In the genomic region with DNA sequence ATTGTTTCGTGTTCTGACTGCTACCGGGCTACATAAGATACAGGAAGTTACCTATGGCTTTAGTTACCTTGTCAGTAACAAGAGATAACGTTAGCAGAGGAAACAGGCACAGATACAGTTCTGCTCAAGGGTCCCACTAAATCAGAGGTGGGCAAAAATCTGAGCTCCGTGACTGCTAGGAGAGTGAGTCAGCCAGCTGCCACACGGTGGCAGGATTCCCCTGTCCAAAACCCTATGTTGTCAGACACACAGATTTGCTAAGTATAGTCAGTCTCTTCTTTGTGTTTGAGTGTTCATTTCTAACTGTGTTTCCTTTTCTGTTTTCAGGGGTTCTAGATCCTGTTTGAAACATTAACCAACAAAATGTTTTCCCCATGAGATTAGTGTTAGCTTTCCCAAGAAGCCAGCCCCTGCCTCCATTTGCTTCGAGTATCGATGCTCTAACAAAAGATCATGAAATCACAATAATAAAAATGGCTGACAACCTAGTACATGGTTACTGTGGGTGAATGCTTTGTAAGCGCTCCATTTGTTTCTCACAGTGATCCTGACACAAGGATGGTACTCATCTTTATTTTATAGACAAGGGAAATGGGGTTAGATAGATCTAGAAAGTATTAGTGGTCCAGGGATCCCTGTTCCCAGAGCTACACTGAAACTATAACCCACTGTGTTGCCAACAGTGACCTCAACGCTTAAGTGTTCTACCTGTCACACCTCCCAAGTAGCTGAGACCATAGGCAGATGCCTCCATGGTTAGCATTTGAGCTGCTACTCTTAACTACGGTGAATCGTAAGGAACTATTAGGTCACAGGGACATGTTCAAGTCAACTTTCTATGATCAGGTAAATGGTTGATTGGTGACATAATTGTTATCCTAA, we compare ENCODE assay signal across 9 mouse cellular contexts. TPM values are rescaled to one million over a fixed set of nuclear protein-coding genes. Genes with fewer than 3 reads are reported as not detected.
DNase-seq lines count a peak whose midpoint lies in the region; ATAC-seq lines count a peak whose summit lies in the region.
"Had no signal": no experiment of that assay in that cellular context is flagged by ENCODE, and none has a peak within 500 bp of the region (broad histone marks: within the 10 kb centered on the region; RNA-seq: fewer than 3 reads in every experiment).

No protein-coding gene starts in this region.

- no peaks in the 10 kb centered on the region for H3K4me1 ChIP-seq in lung, embryonic 16.5 days (replicated peaks; ENCODE audit: control insufficient read depth, insufficient read depth, low read length)

- H3K4me2 ChIP-seq in lung, embryonic 16.5 days (ENCODE audit: low read depth, low read length): no peak overlapping the region

- H3K4me3 ChIP-seq in lung, embryonic 16.5 days (ENCODE audit: low read length): no peak overlapping the region
- H3K4me3 ChIP-seq: erythroblast, embryonic 14.5 days had no signal

- H3K9ac ChIP-seq in lung, embryonic 16.5 days (ENCODE audit: low read length): no peak overlapping the region

- WGBS in lung, embryonic 16.5 days: 53% methylated on average over 11 of the region's 11 CpGs

- peaks cover 3% of the 10 kb centered on the region; the same call in 1 of the 2 replicates for H3K36me3 ChIP-seq in lung, embryonic 16.5 days (ENCODE audit: control insufficient read depth, insufficient read depth, low read length)

- peak; percentile 33 for DNase-seq in thymus, postnatal 0 days (ENCODE audit: low spot score)
- no peak for DNase-seq in thymus, postnatal 36 days
- DNase-seq in embryo, embryonic 10 days (ENCODE audit: low spot score): peak; percentile 76
- DNase-seq in kidney, postnatal 10 days: peak; percentile 80
- peak; percentile 68 for DNase-seq in retina, postnatal 1 day
- no peak for DNase-seq in thymus, adult 18-20 months

- peak; percentile 69 for ATAC-seq in granulocyte monocyte progenitor cell, adult 5-6 weeks (replicated peaks; ENCODE audit: poor library complexity, severe bottlenecking)
- peak; percentile 65; the same call in 1 of the 2 replicates for ATAC-seq in lung, embryonic 16.5 days (ENCODE audit: low read depth)

- H3K27me3 ChIP-seq in lung, embryonic 16.5 days (ENCODE audit: control insufficient read depth, insufficient read depth, low read depth, low read length): no peaks in the 10 kb centered on the region

- no peaks in the 10 kb centered on the region for H3K9me3 ChIP-seq in lung, embryonic 16.5 days (ENCODE audit: control insufficient read depth, low read length)

- no peak overlapping the region for H3K27ac ChIP-seq in lung, embryonic 16.5 days (ENCODE audit: low read length)

RNA-seq across cellular contexts. Expression of a gene that starts 15.3 kb away (rescaled TPM):
- polyA plus RNA-seq in thymus, postnatal 0 days (2015; fragmentation: Nextera tagmentation; extraction: Ambion mirVana): 35.7 and 35.9 TPM in 2 replicates
- total RNA-seq in granulocyte monocyte progenitor cell, adult 5-6 weeks (2014; fragmentation: Nextera tagmentation): 23.2 and 43.9 TPM in 2 replicates
- 22.8 and 33.6 TPM in 2 replicates for total RNA-seq in granulocyte monocyte progenitor cell, adult 5-6 weeks (2017)
- 29.6 and 31.6 TPM in 2 replicates for polyA plus RNA-seq in lung, embryonic 16.5 days (2015; fragmentation: Nextera tagmentation; extraction: Ambion mirVana)

RNA-seq across cellular contexts. Expression of a gene that starts 15.3 kb away (rescaled TPM):
- polyA plus RNA-seq in thymus, postnatal 0 days (2015; fragmentation: Nextera tagmentation; extraction: Ambion mirVana): 163 and 165 TPM in 2 replicates
- total RNA-seq in granulocyte monocyte progenitor cell, adult 5-6 weeks (2014; fragmentation: Nextera tagmentation): 48.3 and 51.3 TPM in 2 replicates
- 39.3 and 41.8 TPM in 2 replicates for total RNA-seq in granulocyte monocyte progenitor cell, adult 5-6 weeks (2017)
- 77.0 and 99.6 TPM in 2 replicates for polyA plus RNA-seq in lung, embryonic 16.5 days (2015; fragmentation: Nextera tagmentation; extraction: Ambion mirVana)

RNA-seq across cellular contexts. Expression of a gene that starts 30.8 kb away (rescaled TPM):
- polyA plus RNA-seq in thymus, postnatal 0 days (2015; fragmentation: Nextera tagmentation; extraction: Ambion mirVana): 14.9 and 17.5 TPM in 2 replicates
- total RNA-seq in granulocyte monocyte progenitor cell, adult 5-6 weeks (2014; fragmentation: Nextera tagmentation): 17.6 and 30.3 TPM in 2 replicates
- 28.7 and 33.1 TPM in 2 replicates for total RNA-seq in granulocyte monocyte progenitor cell, adult 5-6 weeks (2017)
- 6.9 and 7.7 TPM in 2 replicates for polyA plus RNA-seq in lung, embryonic 16.5 days (2015; fragmentation: Nextera tagmentation; extraction: Ambion mirVana)

RNA-seq across cellular contexts. Expression of a gene that starts 57.4 kb away (rescaled TPM):
- polyA plus RNA-seq in thymus, postnatal 0 days (2015; fragmentation: Nextera tagmentation; extraction: Ambion mirVana): not detected in 2 replicates
- total RNA-seq in granulocyte monocyte progenitor cell, adult 5-6 weeks (2014; fragmentation: Nextera tagmentation): not detected in 2 replicates
- not detected in 2 replicates for total RNA-seq in granulocyte monocyte progenitor cell, adult 5-6 weeks (2017)
- not detected in 2 replicates for polyA plus RNA-seq in lung, embryonic 16.5 days (2015; fragmentation: Nextera tagmentation; extraction: Ambion mirVana)
- polyA plus RNA-seq: erythroblast, embryonic 14.5 days had no signal

Comparison
In these comparisons a context has a peak if more than half of its experiments do, and no peak if none do; other contexts are left out.
1. DNase-seq: peak in thymus, postnatal 0 days (single experiment), embryo, embryonic 10 days (single experiment), kidney, postnatal 10 days (single experiment) and retina, postnatal 1 day (single experiment); none in thymus, postnatal 36 days (0 of 2) and thymus, adult 18-20 months (0 of 2).